Mouse (Mus musculus): ENCODE data around the gene Zbtb45. TPM values are rescaled to one million over a fixed set of nuclear protein-coding genes. Genes with fewer than 3 reads are reported as not detected.

Zbtb45 gene
- total RNA-seq, 2 experiments from 2014 or later: 9.7 to 11.8 TPM

DNA sequence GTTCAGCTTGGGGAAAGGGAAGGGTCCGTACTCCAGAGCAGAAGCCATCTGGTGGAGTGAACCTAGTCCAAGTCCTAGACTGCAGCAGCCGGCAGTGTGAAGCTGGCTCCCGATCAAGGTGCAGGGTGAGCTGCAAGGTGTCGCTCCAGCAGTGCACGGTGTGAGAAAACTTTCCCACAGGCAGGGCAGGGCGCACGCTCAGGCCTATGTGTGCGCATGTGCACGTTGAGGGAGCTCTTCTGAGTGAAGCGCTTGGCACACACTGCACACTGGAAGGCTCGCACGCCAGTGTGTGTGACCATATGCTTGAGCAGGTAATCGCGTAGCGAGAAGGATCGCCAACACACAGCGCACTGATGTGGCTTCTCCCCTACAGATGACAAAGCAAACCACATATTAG, 3.8 kb downstream of the Zbtb45 start:
- DNase-seq: no peak
- intact Hi-C loops (cut with DNase I): no loop called here

- intact Hi-C loops (cut with DNase I): no loop called here
- DNase-seq: no peak
Measured at GRCm38 (mm10) chr7:13003380-13003779, 6.5 kb downstream of the Zbtb45 start.

GRCm38 (mm10) chr7:13001584-13001983, 8.2 kb downstream of the Zbtb45 start:
- no peak for DNase-seq
- intact Hi-C loops (cut with DNase I): no loop called here

DNA sequence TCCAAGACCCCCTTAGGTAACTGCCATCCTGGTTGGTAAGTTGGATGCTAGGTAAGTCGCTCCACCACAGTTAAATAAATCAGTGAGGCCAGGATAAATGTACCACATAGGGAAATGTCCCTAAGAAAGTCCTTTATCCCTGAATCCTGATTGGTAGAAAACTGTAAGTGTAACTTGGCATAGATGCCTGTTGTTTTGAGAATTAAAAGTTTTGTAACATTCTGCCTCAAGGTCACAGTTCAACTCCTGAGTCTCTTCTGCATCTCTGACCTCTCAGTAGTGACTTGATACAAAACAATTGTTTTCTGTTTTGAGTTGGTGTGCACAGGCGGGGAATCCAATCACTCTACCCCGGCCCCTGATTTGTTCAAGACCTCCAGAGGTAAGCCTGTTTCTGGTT, 11.0 kb downstream of the Zbtb45 start, which contains the start of gene Trim28:
Gene Trim28, plus strand, starts transcription at position 264 of the 400 bp plus-strand sequence.
- no peak for DNase-seq
- intact Hi-C loops (cut with DNase I): no loop called here

DNA sequence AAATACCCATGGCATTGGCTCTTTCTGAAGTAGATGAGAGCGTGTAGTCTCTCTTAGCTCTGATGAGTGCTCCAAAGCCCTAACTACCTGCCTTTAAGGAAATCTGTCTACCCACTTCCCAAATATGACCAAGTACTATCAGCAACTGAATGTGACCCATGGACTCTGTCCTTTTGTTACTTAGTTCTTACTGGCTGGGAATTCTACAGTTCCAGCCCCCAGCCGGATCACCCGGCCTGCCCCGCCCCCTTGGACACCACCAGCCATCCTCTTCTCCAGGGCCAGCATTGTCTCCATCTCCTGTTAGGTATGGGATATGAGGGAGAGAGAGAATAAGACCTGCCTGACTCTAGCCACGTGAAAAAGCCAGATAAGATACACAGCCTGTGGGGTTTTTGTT, 11.8 kb downstream of the Zbtb45 start, which contains the start of gene Slc27a5:
Gene Slc27a5, minus strand, starts transcription at position 140 of the 400 bp plus-strand sequence.
- DNase-seq: no peak
- intact Hi-C loops (cut with DNase I): no loop called here

GRCm38 (mm10) chr7:12997230-12997629, 12.6 kb downstream of the Zbtb45 start:
- DNase-seq: no peak
- intact Hi-C loops (cut with DNase I): no loop called here

- intact Hi-C loops (cut with DNase I): no loop called here
- no peak for DNase-seq
Measured at GRCm38 (mm10) chr7:12995862-12996261, 14.0 kb downstream of the Zbtb45 start.

DNA sequence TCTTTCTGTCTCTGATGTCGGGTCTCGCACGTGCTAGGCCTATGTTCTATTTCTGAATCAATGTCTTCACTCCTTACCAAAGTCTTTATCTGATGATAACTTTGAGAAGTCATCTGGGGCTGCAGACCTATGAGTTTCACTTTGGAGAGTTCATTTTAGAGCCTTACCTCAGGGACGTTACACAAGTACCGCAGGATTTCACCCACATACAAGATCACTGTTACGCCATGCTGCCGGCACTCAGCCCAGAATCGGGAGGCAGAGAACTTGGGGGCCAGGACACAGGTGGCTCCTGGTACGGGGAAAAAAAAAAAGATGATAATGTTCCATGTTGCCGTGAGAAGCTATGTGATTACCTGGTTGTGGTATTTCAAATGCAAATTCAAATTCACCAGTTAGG, 16.7 kb downstream of the Zbtb45 start:
- intact Hi-C loops (cut with DNase I): no loop called here
- DNase-seq: no peak

DNA sequence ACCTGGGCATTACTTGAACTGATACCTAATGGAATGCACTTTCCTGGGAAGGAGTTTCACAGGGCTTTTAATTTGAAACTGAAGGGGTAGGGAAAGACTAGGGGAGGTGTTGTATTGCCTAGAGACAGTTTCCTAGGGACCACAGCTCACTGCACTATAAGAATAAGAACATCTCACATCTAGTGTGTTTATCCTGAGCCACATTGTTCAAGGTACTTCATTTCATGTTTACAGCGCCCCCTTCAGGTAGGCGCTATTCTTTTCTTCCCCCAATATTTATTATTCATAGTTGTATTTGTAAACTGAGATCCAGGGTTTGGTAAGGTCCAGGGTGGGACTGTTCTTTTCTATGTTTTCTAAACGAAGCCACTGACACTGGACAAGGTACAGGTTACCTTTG, 17.6 kb downstream of the Zbtb45 start:
- DNase-seq: peak; percentile 12 to 31
- intact Hi-C loops (cut with DNase I): no loop called here

GRCm38 (mm10) chr7:12987409-12988189, 22.2 kb downstream of the Zbtb45 start:
- intact Hi-C loops (cut with DNase I): no loop called here

GRCm38 (mm10) chr7:12986906-12987305, 22.9 kb downstream of the Zbtb45 start:
- intact Hi-C loops (cut with DNase I): no loop called here
- DNase-seq: no peak

More at GRCm38 (mm10) chr7:12987409-12988189, 22.2 kb downstream of the Zbtb45 start:
- no peak for DNase-seq

- intact Hi-C loops (cut with DNase I): loop anchor here (2.0 kb wide), 1 partner anchor 61 kb away; no protein-coding TSS in a partner anchor
- DNase-seq: no peak
Measured at GRCm38 (mm10) chr7:12985724-12986123, 24.1 kb downstream of the Zbtb45 start.

- intact Hi-C loops (cut with DNase I): no loop called here
- DNase-seq: no peak
Measured at GRCm38 (mm10) chr7:12980291-12980690, 29.5 kb downstream of the Zbtb45 start.

- intact Hi-C loops (cut with DNase I): loop anchor here (2.0 to 5.0 kb wide), 2 partner anchors 29 to 58 kb away; partner anchors contain the start of gene Ube2m
- DNase-seq: no peak
Measured at GRCm38 (mm10) chr7:12979776-12980175, 30.1 kb downstream of the Zbtb45 start.

- intact Hi-C loops (cut with DNase I): loop anchor here (2.0 to 5.0 kb wide), 2 partner anchors 30 to 58 kb away; partner anchors contain the start of gene Ube2m
Measured at GRCm38 (mm10) chr7:12978931-12979722, 30.7 kb downstream of the Zbtb45 start.

GRCm38 (mm10) chr7:12977682-12978389, 32.0 kb downstream of the Zbtb45 start, which contains the start of gene Zfp446:
Zfp446 (plus strand) TSS chr7:12977848.
- intact Hi-C loops (cut with DNase I): loop anchor here (1.0 to 5.0 kb wide), 3 partner anchors 13 to 59 kb away; partner anchors contain the start of genes Ube2m and Zfp324

More at GRCm38 (mm10) chr7:12978931-12979722, 30.7 kb downstream of the Zbtb45 start:
- peak in 1 of 2 experiments; percentile 19 for DNase-seq

GRCm38 (mm10) chr7:12970906-12971305, 38.9 kb downstream of the Zbtb45 start:
- no peak for DNase-seq
- intact Hi-C loops (cut with DNase I): no loop called here

More at GRCm38 (mm10) chr7:12977682-12978389, 32.0 kb downstream of the Zbtb45 start, which contains the start of gene Zfp446:
- DNase-seq: peak; percentile 99

GRCm38 (mm10) chr7:12966104-12966845, 43.6 kb downstream of the Zbtb45 start:
- DNase-seq: peak; percentile 68 to 70
- intact Hi-C loops (cut with DNase I): no loop called here

DNA sequence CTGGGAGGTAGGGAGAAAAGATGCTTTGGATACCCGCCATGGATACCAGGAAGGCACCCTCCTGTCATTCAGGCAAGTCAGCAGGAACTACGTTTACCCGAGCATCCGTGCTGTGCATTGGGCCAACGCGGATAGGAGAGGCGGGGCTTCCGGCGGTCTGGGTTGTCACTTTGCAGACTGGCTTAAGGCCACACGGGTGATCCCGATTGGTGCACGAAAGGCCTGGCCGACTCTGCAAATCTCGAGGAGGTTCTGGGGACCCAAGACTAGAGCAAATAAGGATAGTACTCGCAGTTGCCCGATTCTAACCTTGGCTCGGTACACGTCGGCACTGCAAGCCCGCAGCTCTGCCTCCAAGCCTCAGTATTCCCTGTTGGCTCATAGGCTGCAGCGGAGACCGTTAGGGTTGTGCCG, 44.1 kb downstream of the Zbtb45 start, which contains the start of gene Zfp324:
Gene Zfp324, plus strand, starts transcription at position 161 of the 414 bp plus-strand sequence.
- DNase-seq: peak; percentile 93
- intact Hi-C loops (cut with DNase I): loop anchor here (1.0 to 2.0 kb wide), 2 partner anchors 12 to 17 kb away; partner anchors contain the start of gene Zfp446
